Mouse (Mus musculus): Measurements from ENCODE around the gene Fyttd1. TPM values are rescaled to one million over a fixed set of nuclear protein-coding genes. Genes with fewer than 3 reads are reported as not detected.

Fyttd1 gene
- polyA plus RNA-seq, 1 experiment from 2014 or later, result 121 TPM

- H3K36me3 ChIP-seq, result peaks cover 31% of the 10 kb centered on the region
- no peaks in the 10 kb centered on the region for H3K27me3 ChIP-seq
- no peak overlapping the region for H3K4me2 ChIP-seq (replicated peaks)
- H3K9me3 ChIP-seq (replicated peaks), result no peaks in the 10 kb centered on the region
- no peak overlapping the region for H3K4me3 ChIP-seq
- no peaks in the 10 kb centered on the region for H3K4me1 ChIP-seq
- no peak for ATAC-seq (ENCODE audit: low FRiP score)
- no peak overlapping the region for H3K9ac ChIP-seq
- no peak overlapping the region for H3K27ac ChIP-seq
- 58% methylated on average over 5 of the region's 5 CpGs for WGBS
Measured at GRCm38 (mm10) chr16:32956889-32957288, 79.6 kb downstream of the Fyttd1 start.

Other genes starting within 250 kb of the Fyttd1 start
- 15.6 and 17.2 TPM in 2 replicates for gene Tnk2, start 233.6 kb upstream of the Fyttd1 start, polyA plus RNA-seq (2016; fragmentation: Nextera tagmentation; extraction: Ambion mirVana)
- gene Muc4, start 141.6 kb upstream of the Fyttd1 start, polyA plus RNA-seq (2016; fragmentation: Nextera tagmentation; extraction: Ambion mirVana), result 0.27 and 0.35 TPM in 2 replicates
- 0.06 and 0.13 TPM in 2 replicates for gene Muc20, start 80.1 kb upstream of the Fyttd1 start, polyA plus RNA-seq (2016; fragmentation: Nextera tagmentation; extraction: Ambion mirVana)
- gene Smbd1, start 67.0 kb upstream of the Fyttd1 start, polyA plus RNA-seq (2016; fragmentation: Nextera tagmentation; extraction: Ambion mirVana), result not detected in 2 replicates
- 27.8 and 30.1 TPM in 2 replicates for gene Rubcn, start 266 bp downstream of the Fyttd1 start, polyA plus RNA-seq (2016; fragmentation: Nextera tagmentation; extraction: Ambion mirVana)
- gene Lrch3, start 36.6 kb downstream of the Fyttd1 start, polyA plus RNA-seq (2016; fragmentation: Nextera tagmentation; extraction: Ambion mirVana), result 50.3 and 53.3 TPM in 2 replicates
- 6.5 and 6.9 TPM in 2 replicates for gene Iqcg, start 178.7 kb downstream of the Fyttd1 start, polyA plus RNA-seq (2016; fragmentation: Nextera tagmentation; extraction: Ambion mirVana)
- 568 and 650 TPM in 2 replicates for gene Rpl35a, start 179.0 kb downstream of the Fyttd1 start, polyA plus RNA-seq (2016; fragmentation: Nextera tagmentation; extraction: Ambion mirVana)
- 3.0 and 3.4 TPM in 2 replicates for gene Lmln, start 185.0 kb downstream of the Fyttd1 start, polyA plus RNA-seq (2016; fragmentation: Nextera tagmentation; extraction: Ambion mirVana)